Mouse (Mus musculus) heart, adult 2 months (tissue): ENCODE results near the gene Rpl29. TPM values are rescaled to one million over a fixed set of nuclear protein-coding genes. Genes with fewer than 3 reads are reported as not detected.

Experiments
- DNase-seq, 2 experiments: peaks; one replicate each; pipeline ENCODE4 v3.0.0; 2021
- H3K27ac ChIP-seq: fragments of 200-600 bp; 2 replicates; pipeline ENCODE4 v1.8.1; 2022
- H3K27me3 ChIP-seq: fragments of 200-500 bp; 2 replicates; pipeline ENCODE4 v1.6.1; 2012; ENCODE audit warnings: mild to moderate bottlenecking, low read length, inconsistent platforms, mixed read lengths; ENCODE audit not compliant: control insufficient read depth, insufficient read depth
- H3K36me3 ChIP-seq: fragments of 200-500 bp; 2 replicates; pipeline ENCODE4 v1.6.1; 2012; ENCODE audit warnings: low read length, inconsistent platforms; ENCODE audit not compliant: control insufficient read depth, insufficient read depth
- H3K4me1 ChIP-seq: fragments of 200-500 bp; 2 replicates; pipeline ENCODE4 v1.6.1; 2011; ENCODE audit warnings: low read length; ENCODE audit not compliant: control insufficient read depth, insufficient read depth
- H3K4me3 ChIP-seq: fragments of 200-600 bp; 2 replicates; pipeline ENCODE4 v1.8.1; 2022
- H3K79me2 ChIP-seq: fragments of 200-500 bp; replicated peaks from 2 replicates; pipeline ENCODE4 v1.6.1; 2012; ENCODE audit warnings: mild to moderate bottlenecking, inconsistent platforms, low read length, moderate library complexity, mixed read lengths; ENCODE audit not compliant: control insufficient read depth, insufficient read depth
- H3K9ac ChIP-seq: fragments of 200-500 bp; 2 replicates; pipeline ENCODE4 v1.6.1; 2012; ENCODE audit warnings: low read depth, mild to moderate bottlenecking, control low read depth, inconsistent platforms, low read length, mixed read lengths
- CTCF ChIP-seq: fragments of 200-600 bp; IDR thresholded peaks from 2 replicates; pipeline ENCODE4 v1.8.1; 2022; ENCODE audit warnings: antibody characterized with exemption, mild to moderate bottlenecking, moderate library complexity
- EP300 ChIP-seq: fragments of 200-500 bp; IDR thresholded peaks from 2 replicates; pipeline ENCODE4 v1.6.1; 2011; ENCODE audit warnings: low read depth, low read length, control low read depth; ENCODE audit not compliant: insufficient read depth
- POLR2A ChIP-seq: fragments of 200-500 bp; IDR thresholded peaks from 2 replicates; pipeline ENCODE4 v1.6.1; 2011; ENCODE audit warnings: mild to moderate bottlenecking, low read depth, low read length, control low read depth; ENCODE audit not compliant: insufficient read depth
- WGBS: fragments of 180-500 bp; shearing (Covaris S2); methylation state at CpG from one replicate; pipeline ENCODE4 v1.1.7; 2018; 5-methylcytosine and 5-hydroxymethylcytosine counted together
- intact Hi-C: fragments of 180-260 bp; cut with DNase I; formaldehyde crosslinking; loops from one replicate; pipeline ENCODE4 v1.15.1; 2025
- polyA plus RNA-seq: library from polyadenylated mRNA; depleted of rRNA; stranded (reverse); fragments of >200 nt; gene quantifications from 2 replicates; pipeline ENCODE4 v1.2.3, GENCODE M21; 2012; rRNA removed
- total RNA-seq, 2 experiments: library from RNA; stranded (reverse); gene quantifications; 2 replicates each; pipeline ENCODE4 v1.2.3; 2021

Rpl29 gene
- total and polyA plus RNA-seq, 3 experiments: 251 to 296 (median 287) TPM

- Histone ChIP-seq H3K9ac (0 out of 2 replicates have a peak overlapping the region, but pooled peaks have one; percentile 54), H3K27ac (no peak overlapping the region), H3K79me2 (no peaks in the 10 kb centered on the region), H3K36me3 (no peaks in the 10 kb centered on the region), H3K4me1 (peaks cover 9% of the 10 kb centered on the region), H3K27me3 (no peaks in the 10 kb centered on the region), H3K4me3 (peak overlapping the region; percentile 74; the same call in 1 of the 2 replicates)
- TF ChIP-seq EP300: no peak
- TF ChIP-seq POLR2A: no peak
- no peak for TF ChIP-seq CTCF
- intact Hi-C loops: loop anchor here (5.0 kb wide), 3 partner anchors 111 to 191 kb away; partner anchors contain the start of gene Dusp7
- 71% methylated on average over 9 of the region's 9 CpGs for WGBS
- peak; percentile 1 to 13 for DNase-seq
Observed at GRCm38 (mm10) chr9:106478101-106478500, 48.8 kb downstream of the Rpl29 start.

GRCm38 (mm10) chr9:106480541-106480940 is 51.3 kb downstream of the Rpl29 start:
- Histone ChIP-seq H3K4me3 (no peak overlapping the region), H3K36me3 (no peaks in the 10 kb centered on the region), H3K79me2 (no peaks in the 10 kb centered on the region), H3K27ac (no peak overlapping the region), H3K9ac (no peak overlapping the region), H3K27me3 (no peaks in the 10 kb centered on the region), H3K4me1 (peaks cover 8% of the 10 kb centered on the region)
- intact Hi-C loops: no loop called here
- WGBS: 84% methylated on average over 7 of the region's 7 CpGs
- TF ChIP-seq POLR2A (no peak), EP300 (no peak), CTCF (no peak)
- DNase-seq: no peak

- H3K9ac ChIP-seq: no peak overlapping the region
- no peak for TF ChIP-seq POLR2A
- TF ChIP-seq EP300: no peak
- no peak for TF ChIP-seq CTCF
- DNase-seq: peak in 1 of 2 experiments; percentile 12
- WGBS: 86% methylated on average over 15 of the region's 15 CpGs
- peaks cover 7% of the 10 kb centered on the region for H3K4me1 ChIP-seq
- no peaks in the 10 kb centered on the region for H3K79me2 ChIP-seq
- no peak overlapping the region for H3K4me3 ChIP-seq
- H3K36me3 ChIP-seq: no peaks in the 10 kb centered on the region
- no peaks in the 10 kb centered on the region for H3K27me3 ChIP-seq
- intact Hi-C loops: no loop called here
- no peak overlapping the region for H3K27ac ChIP-seq
Observed at GRCm38 (mm10) chr9:106481075-106481474, 51.8 kb downstream of the Rpl29 start.

Other genes starting within 250 kb of the Rpl29 start
- 10 to 100 TPM; 10.8 to 12.1 TPM for gene Ppm1m, start 229.7 kb upstream of the Rpl29 start, total RNA-seq
- gene Ppm1m, start 229.7 kb upstream of the Rpl29 start, polyA plus RNA-seq: 17.4 and 18.9 TPM in 2 replicates
- gene Twf2, start 226.3 kb upstream of the Rpl29 start, total RNA-seq: 100 to 1,000 TPM; 182 to 219 TPM
- 251 and 268 TPM in 2 replicates for gene Twf2, start 226.3 kb upstream of the Rpl29 start, polyA plus RNA-seq
- gene Tlr9, start 206.9 kb upstream of the Rpl29 start, total RNA-seq: under 1 TPM; 0.39 to 0.47 TPM
- gene Tlr9, start 206.9 kb upstream of the Rpl29 start, polyA plus RNA-seq: 1.1 and 1.9 TPM in 2 replicates
- gene Alas1, start 180.8 kb upstream of the Rpl29 start, total RNA-seq: 100 to 1,000 TPM; 438 to 443 TPM
- gene Alas1, start 180.8 kb upstream of the Rpl29 start, polyA plus RNA-seq: 382 and 470 TPM in 2 replicates
- gene Poc1a, start 148.4 kb upstream of the Rpl29 start, total RNA-seq: 1 to 10 TPM; 3.2 to 4.0 TPM
- gene Poc1a, start 148.4 kb upstream of the Rpl29 start, polyA plus RNA-seq: 5.9 and 6.2 TPM in 2 replicates
- 10 to 100 TPM; 47.6 to 64.9 TPM for gene Dusp7, start 60.8 kb upstream of the Rpl29 start, total RNA-seq
- 102 and 118 TPM in 2 replicates for gene Dusp7, start 60.8 kb upstream of the Rpl29 start, polyA plus RNA-seq
- 10 to 100 TPM; 20.1 to 26.7 TPM for gene Acy1, start 8.9 kb downstream of the Rpl29 start, total RNA-seq
- gene Acy1, start 8.9 kb downstream of the Rpl29 start, polyA plus RNA-seq: 12.0 and 12.5 TPM in 2 replicates
- 1 to 10 TPM; 6.6 to 6.8 TPM for gene Abhd14b, start 18.0 kb downstream of the Rpl29 start, total RNA-seq
- 27.8 and 34.8 TPM in 2 replicates for gene Abhd14b, start 18.0 kb downstream of the Rpl29 start, polyA plus RNA-seq
- 10 to 100 TPM; 18.7 to 21.8 TPM for gene Abhd14a, start 18.2 kb downstream of the Rpl29 start, total RNA-seq
- 33.2 and 43.0 TPM in 2 replicates for gene Abhd14a, start 18.2 kb downstream of the Rpl29 start, polyA plus RNA-seq
- gene Pcbp4, start 23.8 kb downstream of the Rpl29 start, total RNA-seq: 10 to 100 TPM; 70.0 to 74.6 TPM
- 92.8 and 95.8 TPM in 2 replicates for gene Pcbp4, start 23.8 kb downstream of the Rpl29 start, polyA plus RNA-seq
- gene Gpr62, start 36.5 kb downstream of the Rpl29 start, total RNA-seq: not detected
- 0.12 TPM in 1 of 2 replicates, not detected in the other for gene Gpr62, start 36.5 kb downstream of the Rpl29 start, polyA plus RNA-seq
- gene Rrp9, start 46.5 kb downstream of the Rpl29 start, total RNA-seq: 10 to 100 TPM; 18.9 to 23.4 TPM
- 21.0 and 22.3 TPM in 2 replicates for gene Rrp9, start 46.5 kb downstream of the Rpl29 start, polyA plus RNA-seq
- 10 to 100 TPM; 29.4 to 31.2 TPM for gene Parp3, start 47.5 kb downstream of the Rpl29 start, total RNA-seq
- gene Parp3, start 47.5 kb downstream of the Rpl29 start, polyA plus RNA-seq: 35.1 and 46.7 TPM in 2 replicates
- not detected for gene Iqcf1, start 70.5 kb downstream of the Rpl29 start, total RNA-seq
- 0.37 TPM in 1 of 2 replicates, not detected in the other for gene Iqcf1, start 70.5 kb downstream of the Rpl29 start, polyA plus RNA-seq
- gene Iqcf5, start 85.1 kb downstream of the Rpl29 start, total RNA-seq: not detected
- gene Iqcf5, start 85.1 kb downstream of the Rpl29 start, polyA plus RNA-seq: not detected in 2 replicates
- not detected for gene Iqcf3, start 132.2 kb downstream of the Rpl29 start, total RNA-seq
- 0.15 TPM in 1 of 2 replicates, not detected in the other for gene Iqcf3, start 132.2 kb downstream of the Rpl29 start, polyA plus RNA-seq
- gene Iqcf4, start 141.5 kb downstream of the Rpl29 start, total RNA-seq: not detected
- not detected in 2 replicates for gene Iqcf4, start 141.5 kb downstream of the Rpl29 start, polyA plus RNA-seq
- gene Iqcf6, start 197.1 kb downstream of the Rpl29 start, total RNA-seq: not detected
- not detected in 2 replicates for gene Iqcf6, start 197.1 kb downstream of the Rpl29 start, polyA plus RNA-seq
- not detected for gene Grm2, start 226.6 kb downstream of the Rpl29 start, total RNA-seq
- 0.09 TPM in 1 of 2 replicates, not detected in the other for gene Grm2, start 226.6 kb downstream of the Rpl29 start, polyA plus RNA-seq